Mouse (Mus musculus): ENCODE measurements at regions not wholly inside any gene's neighbourhood (a gene's known extent, or its start where the extent isn't known, plus 50 kb on each side); places are given as distances from the start of the nearest gene placed in this dataset.
"Not testable (repeated sequence)": the region's sequence is repeated elsewhere in the genome, so short reads cannot be mapped to it uniquely, and the experiment has no call there.

DNA sequence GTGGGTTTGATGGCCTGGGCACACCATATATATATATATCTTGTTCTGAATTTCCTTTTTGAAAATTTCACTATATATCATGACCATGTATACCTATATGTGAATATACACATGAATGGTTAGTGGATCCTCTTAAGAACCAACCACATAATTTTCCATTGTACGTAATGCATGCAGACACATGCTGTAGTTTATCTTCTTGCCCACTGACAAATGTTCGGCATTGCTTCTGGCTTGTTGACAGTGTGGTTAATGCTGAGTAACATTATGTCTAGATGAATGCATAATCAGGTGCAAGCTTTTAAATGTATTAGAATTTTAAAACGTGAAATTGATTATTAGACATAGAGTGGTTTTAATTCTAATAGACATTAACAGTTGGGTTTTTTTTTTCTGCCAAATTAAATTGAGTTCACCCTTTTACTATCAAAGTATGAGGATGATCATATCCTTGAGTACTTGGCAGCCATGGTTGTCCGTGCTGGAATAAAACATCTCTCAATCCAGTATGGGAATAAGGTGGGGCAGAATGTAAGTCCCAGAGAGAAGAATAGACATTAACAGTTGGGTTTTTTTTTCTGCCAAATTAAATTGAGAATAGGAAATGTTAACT, 110.3 kb downstream of the A730009L09Rik start:
- no peak for DNase-seq (ENCODE audit: low read depth, low spot score)

DNA sequence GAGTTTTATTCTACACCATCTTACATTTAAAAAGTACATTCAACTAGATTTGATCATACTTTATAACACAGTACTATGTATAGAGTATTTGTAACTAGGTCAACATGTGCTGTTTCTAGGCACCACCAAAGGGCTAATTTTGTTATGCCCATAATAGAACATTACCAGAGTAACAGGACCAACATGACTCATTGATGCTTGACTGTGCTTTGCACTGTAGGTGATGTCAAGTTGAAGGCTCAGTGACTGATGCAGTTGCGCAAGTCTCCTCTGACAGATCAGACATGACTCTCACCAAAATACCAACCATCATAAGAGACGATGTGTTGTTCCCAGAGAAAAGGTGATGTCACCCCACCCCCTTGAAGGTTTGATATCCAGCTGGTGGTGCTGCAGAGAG, 108.5 kb downstream of the Mrpl39 start:
- no peak for DNase-seq (ENCODE audit: low read depth, low spot score)

DNA sequence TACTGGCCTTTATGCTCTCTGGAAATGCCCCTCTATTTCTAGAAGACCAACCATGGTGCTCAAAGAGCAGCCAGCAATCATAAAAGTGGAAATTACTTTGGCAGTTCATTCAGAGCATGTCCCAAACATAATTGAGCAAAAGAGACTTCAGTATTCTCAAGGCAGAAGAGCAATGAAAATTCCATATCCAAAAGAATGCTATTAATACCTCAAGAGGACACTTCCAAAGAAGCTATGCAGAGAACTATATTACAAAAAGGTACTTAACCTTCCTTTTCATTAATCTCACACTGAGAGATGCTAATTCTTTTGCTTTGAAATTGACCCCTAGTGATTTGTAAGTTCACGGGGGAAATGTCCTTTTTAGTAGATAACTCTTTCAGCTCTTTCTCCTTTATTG, 105.7 kb downstream of the Mrpl39 start:
- DNase-seq (ENCODE audit: low read depth, low spot score), result no peak

DNA sequence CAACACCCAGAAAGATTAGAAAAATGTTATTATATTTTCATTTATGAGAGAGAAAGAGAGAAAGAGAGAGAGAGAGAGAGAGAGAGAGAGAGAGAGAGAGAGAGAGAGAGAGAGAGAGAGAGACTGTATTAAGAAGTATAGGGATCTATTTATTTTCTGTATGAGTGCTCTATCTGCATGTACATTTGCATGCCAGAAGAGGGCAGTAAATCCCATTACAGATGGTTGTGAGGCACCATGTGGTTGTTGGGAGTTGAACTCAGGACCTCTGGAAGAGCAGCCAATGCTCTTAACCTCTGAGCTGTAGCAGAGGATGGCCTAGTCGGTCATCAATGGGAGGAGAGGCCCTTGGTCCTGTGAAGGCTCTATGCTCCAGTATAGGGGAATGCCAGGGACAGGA, 91.1 kb downstream of the Mrpl39 start:
- DNase-seq (ENCODE audit: low read depth, low spot score), result not testable (repeated sequence)

DNA sequence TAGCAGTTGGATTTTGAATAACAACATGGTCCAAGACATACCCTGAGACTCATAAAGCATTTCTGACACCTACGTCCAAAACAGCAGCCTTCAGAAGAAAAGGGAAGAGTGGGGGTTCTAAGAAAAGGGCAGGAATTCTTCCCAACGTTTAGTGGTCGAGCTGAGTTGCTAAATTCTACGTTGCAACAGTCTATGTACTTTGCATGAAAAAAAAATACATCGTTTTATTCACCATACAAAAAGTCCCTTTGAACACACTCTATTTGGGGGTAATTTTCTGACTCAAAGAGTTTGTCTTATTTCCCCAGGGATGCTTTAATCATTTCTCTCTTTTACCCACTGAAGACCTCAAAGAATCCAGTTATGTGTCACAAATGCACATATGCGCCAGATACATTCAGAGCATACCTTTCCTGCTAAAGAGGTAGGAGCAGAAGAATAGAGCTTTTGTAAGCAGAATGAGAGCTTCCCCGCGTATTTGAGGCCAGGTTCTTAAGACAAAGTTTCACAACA, 89.3 kb downstream of the Mrpl39 start:
- DNase-seq (ENCODE audit: low read depth, low spot score), result no peak

DNA sequence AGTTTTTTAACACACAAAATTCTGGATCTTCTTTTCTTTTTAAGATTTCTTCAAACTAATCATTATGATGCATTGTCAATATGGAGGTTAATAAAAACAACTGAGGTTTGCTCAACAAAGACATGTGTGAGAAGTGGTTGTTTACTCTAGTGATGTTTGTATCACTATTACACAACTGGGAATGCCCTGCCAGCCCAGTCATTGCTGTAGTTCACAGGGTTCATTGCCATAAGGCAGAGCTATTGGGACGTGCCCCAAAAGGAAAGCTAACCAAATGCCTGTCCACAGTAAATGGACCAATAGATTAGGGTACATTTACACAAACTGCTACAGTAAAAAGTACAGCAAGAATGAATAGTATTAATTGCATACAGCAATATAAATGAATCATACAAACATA, 84.9 kb downstream of the Mrpl39 start:
- no peak for DNase-seq (ENCODE audit: low read depth, low spot score)

DNA sequence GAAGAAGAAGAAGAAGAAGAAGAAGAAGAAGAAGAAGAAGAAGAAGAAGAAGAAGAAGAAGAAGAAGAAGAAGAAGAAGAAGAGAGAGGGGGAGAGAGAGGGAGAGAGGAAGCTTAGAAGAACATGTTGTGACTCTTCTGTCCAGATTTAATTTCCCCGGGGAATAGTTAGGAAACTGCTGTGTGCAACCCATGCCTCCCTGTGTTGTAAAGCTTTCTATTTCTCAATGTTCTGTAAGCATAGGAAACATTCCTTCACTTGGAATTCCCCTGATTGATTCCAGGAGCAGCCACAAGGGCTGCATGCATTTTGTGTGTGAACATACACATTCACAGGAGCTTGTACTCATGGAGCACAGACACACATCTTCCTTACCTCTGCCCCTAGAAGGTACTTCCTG, 81.7 kb downstream of the Mrpl39 start:
- DNase-seq (ENCODE audit: low read depth, low spot score), result peak; percentile 4

DNA sequence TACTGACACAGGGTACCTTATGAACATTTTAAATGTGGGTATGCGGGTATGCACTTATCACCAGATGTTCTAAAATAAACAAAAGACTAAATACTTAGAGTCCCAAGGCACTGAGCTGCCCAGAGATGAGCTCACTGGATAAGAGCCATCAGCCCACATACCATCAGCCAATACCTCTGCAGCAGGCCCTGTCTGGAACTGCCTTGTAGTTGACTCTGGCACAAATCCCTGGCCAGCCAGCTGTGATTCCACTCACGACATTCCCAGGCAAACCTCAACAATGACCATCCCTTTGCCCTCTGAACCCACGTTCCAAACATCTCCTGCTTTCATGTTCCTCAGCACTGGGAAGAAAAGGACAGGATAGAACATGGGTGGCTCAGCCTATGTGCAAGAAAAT, 73.7 kb downstream of the Mrpl39 start:
- peak; percentile 3 for DNase-seq (ENCODE audit: low read depth, low spot score)

DNA sequence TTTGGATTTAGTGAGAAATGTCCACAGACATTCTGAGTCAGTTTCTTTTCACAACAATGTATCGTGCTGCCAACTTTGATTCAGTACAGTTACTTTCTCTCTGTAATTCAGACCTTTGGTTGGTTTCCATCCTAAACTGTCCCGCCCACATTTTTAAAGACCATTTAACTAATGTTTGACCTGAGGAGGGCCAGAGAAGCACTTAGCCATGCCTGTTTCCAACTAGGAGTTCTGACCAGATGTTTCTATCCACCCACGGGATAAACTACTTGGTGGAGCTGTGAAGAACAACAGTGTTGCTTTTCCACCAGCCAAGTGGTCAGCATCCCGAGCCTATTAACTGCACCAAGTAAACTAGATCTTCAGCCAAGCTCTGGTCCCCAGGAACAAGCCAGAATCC, 72.0 kb downstream of the Mrpl39 start:
- peak; percentile 7 for DNase-seq (ENCODE audit: low read depth, low spot score)
